Mouse (Mus musculus): ENCODE data around the gene Sdhaf1. TPM values are rescaled to one million over a fixed set of nuclear protein-coding genes. Genes with fewer than 3 reads are reported as not detected.
A peak's percentile ranks its signal among the peaks of the same experiment; 100 is the strongest.

Sdhaf1 gene
- polyA plus RNA-seq, 1 experiment: 13.4 TPM

- no peak for DNase-seq (ENCODE audit: low read depth in 1 of 2, low spot score in 2 of 2)
- Histone ChIP-seq H3K27me3 (ENCODE audit: control insufficient read depth, insufficient read depth, low read length) (no peaks in the 10 kb centered on the region), H3K27ac (ENCODE audit: insufficient read depth, low read length) (no peak overlapping the region), H3K4me1 (ENCODE audit: control insufficient read depth, insufficient read depth, insufficient read length) (no peaks in the 10 kb centered on the region), H3K4me3 (ENCODE audit: extremely low read depth, insufficient read depth, insufficient read length) (no peak overlapping the region), H3K36me3 (ENCODE audit: control insufficient read depth, insufficient read depth, low read length) (no peaks in the 10 kb centered on the region)
- 87% methylated on average over 7 of the region's 7 CpGs for WGBS
- TF ChIP-seq POLR2A (IDR thresholded peaks at IDR 0.05; ENCODE audit: low read depth, low read length) (no peak), CTCF (IDR thresholded peaks at IDR 0.05; ENCODE audit: extremely low read depth, insufficient read depth, insufficient read length, insufficient replicate concordance) (no peak)
Measured at GRCm38 (mm10) chr7:30289071-30289713, 34.5 kb downstream of the Sdhaf1 start.

GRCm38 (mm10) chr7:30288046-30288445 lies 35.6 kb downstream of the Sdhaf1 start:
- 80% methylated on average over 6 of the region's 6 CpGs for WGBS
- H3K27me3 ChIP-seq (ENCODE audit: control insufficient read depth, insufficient read depth, low read length): no peaks in the 10 kb centered on the region
- TF ChIP-seq CTCF (IDR thresholded peaks at IDR 0.05; ENCODE audit: extremely low read depth, insufficient read depth, insufficient read length, insufficient replicate concordance) (no peak), POLR2A (IDR thresholded peaks at IDR 0.05; ENCODE audit: low read depth, low read length) (no peak)

GRCm38 (mm10) chr7:30286701-30287410 lies 36.8 kb downstream of the Sdhaf1 start:
- Histone ChIP-seq H3K4me3 (ENCODE audit: extremely low read depth, insufficient read depth, insufficient read length) (no peak overlapping the region), H3K4me1 (ENCODE audit: control insufficient read depth, insufficient read depth, insufficient read length) (no peaks in the 10 kb centered on the region), H3K27ac (ENCODE audit: insufficient read depth, low read length) (no peak overlapping the region), H3K27me3 (ENCODE audit: control insufficient read depth, insufficient read depth, low read length) (no peaks in the 10 kb centered on the region), H3K36me3 (ENCODE audit: control insufficient read depth, insufficient read depth, low read length) (no peaks in the 10 kb centered on the region)
- DNase-seq (ENCODE audit: low read depth in 1 of 2, low spot score in 2 of 2): no peak
- WGBS: 58% methylated on average over 8 of the region's 8 CpGs
- TF ChIP-seq CTCF (IDR thresholded peaks at IDR 0.05; ENCODE audit: extremely low read depth, insufficient read depth, insufficient read length, insufficient replicate concordance): no peak
- TF ChIP-seq POLR2A (IDR thresholded peaks at IDR 0.05; ENCODE audit: low read depth, low read length): no peak

More at GRCm38 (mm10) chr7:30288046-30288445, 35.6 kb downstream of the Sdhaf1 start:
- Histone ChIP-seq H3K36me3 (ENCODE audit: control insufficient read depth, insufficient read depth, low read length) (no peaks in the 10 kb centered on the region), H3K4me1 (ENCODE audit: control insufficient read depth, insufficient read depth, insufficient read length) (no peaks in the 10 kb centered on the region), H3K27ac (ENCODE audit: insufficient read depth, low read length) (no peak overlapping the region), H3K4me3 (ENCODE audit: extremely low read depth, insufficient read depth, insufficient read length) (no peak overlapping the region)
- DNase-seq (ENCODE audit: low read depth in 1 of 2, low spot score in 2 of 2): no peak

DNA sequence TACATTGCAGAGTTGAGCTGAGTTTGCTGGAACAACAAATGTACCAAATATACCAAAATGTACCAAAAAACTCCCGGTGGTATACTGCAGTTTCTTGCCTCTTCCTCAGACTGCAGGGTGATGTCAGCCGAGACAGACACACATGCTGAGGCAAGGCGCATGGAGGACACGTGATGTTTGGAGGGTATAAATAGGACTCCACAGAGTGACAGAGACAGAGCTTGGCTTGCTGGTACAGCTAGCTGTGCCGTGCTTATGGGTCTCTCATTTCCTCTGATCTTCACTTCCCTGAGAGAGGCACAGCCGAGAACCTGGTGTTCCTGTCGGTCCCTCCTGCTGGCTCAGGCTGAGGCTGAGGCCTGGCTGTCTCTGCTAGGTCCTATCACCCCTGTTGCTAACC lies 41.0 kb downstream of the Sdhaf1 start:
- Histone ChIP-seq H3K36me3 (ENCODE audit: control insufficient read depth, insufficient read depth, low read length) (no peaks in the 10 kb centered on the region), H3K27ac (ENCODE audit: insufficient read depth, low read length) (no peak overlapping the region), H3K27me3 (ENCODE audit: control insufficient read depth, insufficient read depth, low read length) (no peaks in the 10 kb centered on the region), H3K4me1 (ENCODE audit: control insufficient read depth, insufficient read depth, insufficient read length) (no peaks in the 10 kb centered on the region), H3K4me3 (ENCODE audit: extremely low read depth, insufficient read depth, insufficient read length) (no peak overlapping the region)
- WGBS: 85% methylated on average over 7 of the region's 7 CpGs
- TF ChIP-seq CTCF (IDR thresholded peaks at IDR 0.05; ENCODE audit: extremely low read depth, insufficient read depth, insufficient read length, insufficient replicate concordance) (no peak), POLR2A (IDR thresholded peaks at IDR 0.05; ENCODE audit: low read depth, low read length) (no peak)
- no peak for DNase-seq (ENCODE audit: low read depth in 1 of 2, low spot score in 2 of 2)

GRCm38 (mm10) chr7:30281522-30281921 lies 42.2 kb downstream of the Sdhaf1 start:
- 85% methylated on average over 4 of the region's 4 CpGs for WGBS

DNA sequence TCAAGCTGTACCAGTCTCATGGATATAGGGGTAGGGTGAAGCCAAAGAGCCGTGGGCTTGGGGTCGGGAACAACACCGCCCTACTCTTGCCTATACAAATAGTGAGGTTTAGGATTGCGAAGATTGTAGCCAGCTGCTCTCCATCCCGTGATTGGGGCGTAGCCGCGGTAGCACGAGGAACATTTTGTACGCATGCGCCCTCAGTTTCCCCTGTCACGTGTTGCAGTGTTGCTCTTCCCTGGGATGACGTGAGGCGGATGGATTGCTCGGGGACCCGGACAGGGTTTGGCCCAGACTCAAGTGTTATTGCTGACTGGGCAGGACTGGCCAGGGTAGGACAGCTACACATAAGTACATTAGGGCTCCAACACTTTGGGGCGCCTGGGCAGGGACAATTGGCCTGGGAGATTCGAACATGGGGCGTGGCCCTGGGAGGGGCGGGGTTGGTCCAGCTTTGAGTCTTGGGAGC lies 43.0 kb downstream of the Sdhaf1 start:
- no peak for TF ChIP-seq POLR2A (IDR thresholded peaks at IDR 0.05; ENCODE audit: low read depth, low read length)
- TF ChIP-seq CTCF (IDR thresholded peaks at IDR 0.05; ENCODE audit: extremely low read depth, insufficient read depth, insufficient read length, insufficient replicate concordance): no peak
- Histone ChIP-seq H3K27ac (ENCODE audit: insufficient read depth, low read length) (peak overlapping the region; percentile 93), H3K27me3 (ENCODE audit: control insufficient read depth, insufficient read depth, low read length) (no peaks in the 10 kb centered on the region), H3K4me3 (ENCODE audit: extremely low read depth, insufficient read depth, insufficient read length) (peak overlapping the region; percentile 99), H3K36me3 (ENCODE audit: control insufficient read depth, insufficient read depth, low read length) (no peaks in the 10 kb centered on the region), H3K4me1 (ENCODE audit: control insufficient read depth, insufficient read depth, insufficient read length) (no peaks in the 10 kb centered on the region)
- peak; percentile 69 to 81 for DNase-seq (ENCODE audit: low read depth in 1 of 2, low spot score in 2 of 2)
- under 1% methylated on average over 20 of the region's 20 CpGs for WGBS

More at GRCm38 (mm10) chr7:30281522-30281921, 42.2 kb downstream of the Sdhaf1 start:
- DNase-seq (ENCODE audit: low read depth in 1 of 2, low spot score in 2 of 2): no peak
- H3K27ac ChIP-seq (ENCODE audit: insufficient read depth, low read length): no peak overlapping the region
- no peak overlapping the region for H3K4me3 ChIP-seq (ENCODE audit: extremely low read depth, insufficient read depth, insufficient read length)
- no peaks in the 10 kb centered on the region for H3K36me3 ChIP-seq (ENCODE audit: control insufficient read depth, insufficient read depth, low read length)
- no peaks in the 10 kb centered on the region for H3K4me1 ChIP-seq (ENCODE audit: control insufficient read depth, insufficient read depth, insufficient read length)
- TF ChIP-seq CTCF (IDR thresholded peaks at IDR 0.05; ENCODE audit: extremely low read depth, insufficient read depth, insufficient read length, insufficient replicate concordance) (no peak), POLR2A (IDR thresholded peaks at IDR 0.05; ENCODE audit: low read depth, low read length) (no peak)
- no peaks in the 10 kb centered on the region for H3K27me3 ChIP-seq (ENCODE audit: control insufficient read depth, insufficient read depth, low read length)
